Mouse (Mus musculus) layer of hippocampus, postnatal 36 days (tissue): ENCODE measurements at regions not wholly inside any gene's neighbourhood (a gene's known extent, or its start where the extent isn't known, plus 50 kb on each side); places are given as distances from the start of the nearest gene placed in this dataset.

ENCODE experiments used
- DNase-seq, 2 experiments: peaks; one replicate each; pipeline ENCODE4 v3.0.0; 2022

DNA sequence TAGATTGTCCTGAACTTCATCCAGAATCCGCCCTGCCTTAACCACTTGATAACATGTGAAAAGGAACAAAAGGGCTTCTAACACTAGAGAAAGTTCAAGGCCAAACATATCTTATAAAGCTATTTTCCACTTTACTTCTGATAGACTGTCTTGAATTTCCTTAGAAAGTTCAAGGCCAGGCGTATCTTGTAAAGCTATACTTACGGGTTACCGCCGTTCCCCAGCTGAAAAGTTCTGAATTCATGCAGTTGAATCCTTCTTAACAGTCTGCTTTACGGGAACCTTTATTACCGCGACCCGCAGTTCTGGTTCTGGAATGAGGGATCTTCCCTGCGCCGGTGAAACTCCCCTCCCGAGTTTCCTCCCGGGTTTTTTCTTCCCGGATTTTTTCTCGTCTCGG is 492.0 kb downstream of the Gm21739 start:
- peak; percentile 0 to 1 for DNase-seq
